Mouse (Mus musculus) layer of hippocampus, adult 9-11 months (tissue): ENCODE results near the gene Mbd5.

Experiments used
- DNase-seq: peaks from one replicate; pipeline ENCODE4 v3.0.0; 2022

Gene Mbd5

DNA sequence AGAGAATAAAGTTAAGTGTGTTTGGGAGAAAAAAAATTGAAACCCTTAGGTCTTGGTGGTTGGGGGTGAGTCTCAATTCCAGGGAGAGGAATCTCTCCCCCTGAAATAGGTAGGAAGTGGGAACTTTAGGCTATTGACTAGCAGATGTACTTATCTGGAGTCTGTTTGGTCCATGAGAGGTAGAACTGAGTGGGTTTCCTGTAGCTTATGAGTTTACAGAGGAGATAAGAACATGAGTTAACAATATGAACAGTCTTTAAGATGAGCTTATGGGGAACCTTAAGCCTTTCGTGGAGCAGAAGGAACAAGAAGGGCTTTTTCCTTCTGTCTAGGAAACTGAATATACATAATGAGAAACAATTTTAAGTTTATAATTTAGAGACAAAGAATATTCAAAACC, 404.8 kb downstream of the Mbd5 start:
- no peak for DNase-seq

- no peak for DNase-seq
Measured at GRCm38 (mm10) chr2:49355867-49356266, 406.6 kb downstream of the Mbd5 start.

DNA sequence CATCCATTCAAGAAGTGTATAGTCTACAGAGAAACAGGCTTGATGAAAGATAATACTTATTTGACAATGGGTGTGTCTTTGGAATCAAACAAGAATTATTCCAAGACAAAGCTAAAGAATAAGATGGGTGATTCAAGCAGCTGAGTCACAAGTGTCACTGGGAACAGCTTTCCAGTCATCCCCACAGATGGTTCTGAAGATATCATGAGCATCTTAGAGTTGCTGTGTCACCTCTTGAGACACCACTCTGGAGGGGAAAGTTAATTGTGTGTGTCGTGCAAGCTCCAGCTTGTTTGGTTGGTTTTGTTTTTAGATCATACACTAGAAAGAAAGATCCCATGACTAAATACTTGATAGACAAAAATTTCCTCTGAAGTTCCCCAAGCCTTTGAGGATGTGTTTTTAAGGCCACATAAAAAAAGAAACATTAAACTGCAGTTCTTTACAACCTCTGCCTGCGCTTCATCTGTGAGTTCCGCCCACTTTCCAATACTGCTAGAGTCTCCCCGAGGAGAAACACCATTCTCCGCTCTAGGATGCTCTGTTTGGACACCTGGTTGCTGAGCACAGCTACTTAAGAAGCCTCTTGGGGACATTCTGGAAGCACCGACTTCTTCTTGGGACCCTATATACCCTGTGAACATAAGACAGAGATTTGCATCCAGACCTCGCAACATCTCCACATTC, 409.0 kb downstream of the Mbd5 start:
- peak; percentile 15 for DNase-seq

DNA sequence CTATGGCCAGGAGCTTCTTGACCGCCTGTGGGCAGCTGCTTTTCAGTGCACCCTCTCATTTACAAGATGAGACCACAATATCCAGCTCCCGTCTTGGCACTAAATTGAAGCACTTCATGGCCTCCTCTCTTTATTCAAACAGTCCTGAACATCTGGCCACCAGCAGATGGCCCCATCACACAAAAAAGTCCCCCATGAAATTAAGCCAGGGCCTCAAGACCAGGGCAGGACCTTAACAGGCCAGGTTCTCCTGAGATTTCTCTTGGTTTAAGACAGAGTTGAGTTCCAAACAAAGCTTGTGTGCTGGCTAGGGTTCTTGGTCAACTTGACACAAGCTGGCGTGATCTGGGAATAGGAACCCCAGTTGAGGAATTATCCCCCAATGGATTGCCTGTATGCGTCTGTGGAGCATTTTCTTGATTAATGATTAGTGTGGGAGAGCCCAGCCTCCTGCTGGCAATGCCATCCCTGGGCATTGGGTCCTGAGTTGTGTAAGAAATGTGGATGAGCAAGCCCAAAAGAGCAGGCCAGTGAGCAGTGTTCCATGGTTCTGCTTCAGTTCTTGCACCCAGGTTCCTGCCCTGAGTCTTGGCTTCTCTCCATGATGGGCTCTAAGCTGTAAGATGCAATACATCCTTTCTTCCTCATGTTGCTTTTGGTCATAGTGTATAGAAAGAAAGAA, 409.7 kb downstream of the Mbd5 start:
- DNase-seq, result peak; percentile 30

DNA sequence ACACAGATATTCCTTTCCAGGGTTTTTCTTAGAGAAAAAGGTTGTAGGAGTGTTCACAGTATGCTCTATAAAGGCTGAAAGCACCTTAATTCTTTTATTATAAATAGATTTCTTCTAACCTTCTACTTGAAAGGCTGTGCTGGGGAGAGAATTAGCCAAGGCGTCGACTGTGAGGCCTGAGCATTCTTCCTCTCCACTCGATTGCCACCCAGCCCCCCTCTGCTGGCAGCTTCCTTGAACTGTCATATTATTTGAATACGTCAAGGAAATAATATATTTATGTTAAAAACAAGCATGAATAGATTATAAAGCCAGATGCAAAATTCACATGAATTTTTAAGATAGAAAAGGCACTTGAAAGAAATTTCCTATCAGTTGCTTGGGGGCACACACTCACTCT, 410.4 kb downstream of the Mbd5 start:
- no peak for DNase-seq

DNA sequence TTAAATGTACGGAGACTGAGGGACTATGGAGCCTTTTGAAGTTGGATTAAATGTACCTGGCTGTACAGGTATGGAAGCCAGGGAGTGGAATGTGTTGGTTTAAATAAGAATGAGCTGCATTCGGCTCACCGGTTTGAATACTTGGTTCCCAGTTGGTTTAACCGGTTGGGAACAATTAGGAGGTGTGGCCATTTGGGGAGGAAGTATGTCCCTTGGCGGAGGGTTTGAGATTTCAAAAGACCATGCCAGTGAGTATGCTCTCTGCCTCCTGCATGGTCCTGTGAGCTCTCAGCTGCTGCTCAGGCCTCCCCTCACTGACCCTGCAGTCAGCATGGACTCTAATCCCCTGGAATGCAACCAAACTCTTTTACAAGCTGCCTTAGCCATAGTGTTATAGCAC, 415.2 kb downstream of the Mbd5 start:
- no peak for DNase-seq

DNA sequence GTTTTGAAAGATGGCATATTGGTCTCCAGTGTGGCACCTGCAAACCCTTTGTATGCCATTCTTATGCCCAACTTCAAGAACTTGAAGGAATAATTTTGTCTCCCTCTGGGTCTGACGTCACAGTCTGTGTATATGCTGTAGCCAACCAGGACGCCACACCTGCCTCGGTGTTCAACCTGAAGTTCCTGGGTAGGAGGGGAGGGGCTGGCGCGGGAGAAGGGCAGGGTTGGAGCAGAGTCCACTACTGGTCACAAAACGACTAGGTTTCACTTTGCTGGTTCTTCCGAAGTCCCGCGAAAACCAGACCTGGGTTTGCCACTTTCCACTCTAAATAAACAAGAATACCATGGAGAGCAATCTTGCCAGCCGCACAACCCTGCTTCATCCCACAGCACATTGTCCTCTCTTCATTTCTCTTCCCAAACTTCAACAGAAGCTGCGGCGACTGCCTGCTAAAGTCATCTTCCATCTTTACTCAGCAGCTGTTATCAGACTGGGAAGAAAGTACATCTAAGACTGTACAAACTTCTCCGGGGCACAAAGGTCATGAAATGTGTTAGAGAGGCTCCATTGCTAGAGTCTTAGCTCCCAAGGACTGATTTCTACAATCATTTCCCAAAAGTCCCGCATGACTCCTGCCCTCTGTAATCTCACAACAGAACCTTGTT, 417.7 kb downstream of the Mbd5 start:
- DNase-seq, result no peak

- DNase-seq, result no peak
Measured at GRCm38 (mm10) chr2:49367546-49367917, 418.2 kb downstream of the Mbd5 start.

- no peak for DNase-seq
Measured at GRCm38 (mm10) chr2:49371632-49372031, 422.3 kb downstream of the Mbd5 start.

DNA sequence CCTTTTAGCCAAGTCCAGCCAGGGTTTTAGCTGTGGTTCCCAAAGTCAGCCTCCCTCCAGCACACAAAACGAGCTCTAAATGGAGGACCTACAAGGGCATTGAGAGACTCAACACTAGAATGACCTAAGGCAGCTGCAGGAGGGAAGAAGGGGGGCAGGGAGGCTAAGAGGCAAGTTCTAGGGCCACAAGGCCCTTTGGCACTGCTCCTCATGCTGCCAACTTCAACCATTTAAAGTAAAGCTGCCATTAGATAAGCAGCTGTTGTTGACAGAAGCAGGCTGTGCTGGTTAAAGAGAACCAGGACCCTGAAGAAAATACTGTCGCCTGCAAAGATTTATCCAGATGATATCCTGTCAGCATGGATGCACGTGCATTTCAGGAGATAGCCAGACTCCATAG, 423.3 kb downstream of the Mbd5 start:
- DNase-seq, result no peak
